Mouse (Mus musculus): ENCODE data around the gene Dnm3. TPM values are rescaled to one million over a fixed set of nuclear protein-coding genes. Genes with fewer than 3 reads are reported as not detected.

The Dnm3 gene
- polyA plus RNA-seq, 1 experiment from 2014 or later = 3.6 TPM

GRCm38 (mm10) chr1:162015247-162015862, 462.5 kb downstream of the Dnm3 start:
- H3K27ac ChIP-seq = peak overlapping the region; percentile 67
- H3K27me3 ChIP-seq (ENCODE audit: insufficient read depth, poor library complexity, severe bottlenecking) = no peaks in the 10 kb centered on the region
- no peaks in the 10 kb centered on the region for H3K9me3 ChIP-seq
- WGBS = 60% methylated on average over 8 of the region's 8 CpGs
- H3K4me1 ChIP-seq = peaks cover 44% of the 10 kb centered on the region
- DNase-seq (ENCODE audit: low spot score) = peak; percentile 33
- H3K36me3 ChIP-seq = no peaks in the 10 kb centered on the region
- H3K4me3 ChIP-seq = no peak overlapping the region

- H3K4me1 ChIP-seq = peaks cover 49% of the 10 kb centered on the region
- peak overlapping the region; percentile 76 for H3K27ac ChIP-seq
- no peaks in the 10 kb centered on the region for H3K9me3 ChIP-seq
- H3K4me3 ChIP-seq = no peak overlapping the region
- no peaks in the 10 kb centered on the region for H3K36me3 ChIP-seq
- no peak for DNase-seq (ENCODE audit: low spot score)
- no peaks in the 10 kb centered on the region for H3K27me3 ChIP-seq (ENCODE audit: insufficient read depth, poor library complexity, severe bottlenecking)
- 11% methylated on average over 4 of the region's 4 CpGs for WGBS
These were observed 464.3 kb downstream of the Dnm3 start for GRCm38 (mm10) chr1:162013561-162013960.

DNA sequence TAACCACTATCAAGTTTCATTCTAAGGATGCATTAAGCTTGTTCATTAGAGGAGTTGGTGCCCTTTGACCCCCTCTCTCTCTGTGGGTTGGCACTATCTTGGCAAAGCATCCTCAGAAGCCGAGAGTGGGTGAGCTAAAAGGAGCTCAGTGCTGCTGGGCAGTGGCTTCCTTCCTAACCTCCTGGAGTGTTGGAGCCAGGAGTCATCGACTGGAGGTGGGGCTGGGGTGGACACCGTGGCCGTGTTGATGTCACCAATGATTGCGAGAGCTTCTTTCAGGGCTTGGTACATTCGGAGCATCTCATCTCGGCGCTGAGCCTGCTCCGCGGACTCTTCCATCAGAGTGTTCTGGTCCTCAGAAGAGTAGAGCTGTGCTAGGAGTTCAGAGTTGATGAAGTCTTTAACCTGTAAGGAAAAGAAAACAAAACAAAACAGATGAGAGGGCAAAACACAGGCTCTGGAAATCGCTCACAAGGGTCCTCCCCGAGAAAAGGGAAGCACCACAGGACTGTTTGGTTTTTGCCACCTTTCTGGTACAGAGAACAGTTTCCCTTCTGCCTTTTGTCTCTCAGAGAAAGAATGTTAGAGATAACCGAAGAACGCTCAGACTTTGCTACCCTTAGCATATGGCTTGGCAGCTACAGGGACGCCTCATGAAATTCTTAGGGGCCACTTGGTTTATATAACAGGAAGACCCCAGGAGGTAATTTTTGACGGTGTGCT, 466.1 kb downstream of the Dnm3 start:
- no peaks in the 10 kb centered on the region for H3K9me3 ChIP-seq
- no peak overlapping the region; the same call in 1 of the 2 replicates for H3K4me3 ChIP-seq
- 39% methylated on average over 16 of the region's 16 CpGs for WGBS
- no peak for DNase-seq (ENCODE audit: low spot score)
- H3K36me3 ChIP-seq = no peaks in the 10 kb centered on the region
- H3K4me1 ChIP-seq = peaks cover 54% of the 10 kb centered on the region
- no peaks in the 10 kb centered on the region for H3K27me3 ChIP-seq (ENCODE audit: insufficient read depth, poor library complexity, severe bottlenecking)
- H3K27ac ChIP-seq = peak overlapping the region; percentile 63

GRCm38 (mm10) chr1:162009086-162009485, 468.7 kb downstream of the Dnm3 start:
- H3K27me3 ChIP-seq (ENCODE audit: insufficient read depth, poor library complexity, severe bottlenecking) = no peaks in the 10 kb centered on the region
- H3K36me3 ChIP-seq = no peaks in the 10 kb centered on the region
- no peak for DNase-seq (ENCODE audit: low spot score)
- no peaks in the 10 kb centered on the region for H3K9me3 ChIP-seq
- WGBS = 52% methylated on average over 8 of the region's 8 CpGs
- H3K4me1 ChIP-seq = peaks cover 50% of the 10 kb centered on the region
- H3K27ac ChIP-seq = peak overlapping the region; percentile 83
- no peak overlapping the region for H3K4me3 ChIP-seq

DNA sequence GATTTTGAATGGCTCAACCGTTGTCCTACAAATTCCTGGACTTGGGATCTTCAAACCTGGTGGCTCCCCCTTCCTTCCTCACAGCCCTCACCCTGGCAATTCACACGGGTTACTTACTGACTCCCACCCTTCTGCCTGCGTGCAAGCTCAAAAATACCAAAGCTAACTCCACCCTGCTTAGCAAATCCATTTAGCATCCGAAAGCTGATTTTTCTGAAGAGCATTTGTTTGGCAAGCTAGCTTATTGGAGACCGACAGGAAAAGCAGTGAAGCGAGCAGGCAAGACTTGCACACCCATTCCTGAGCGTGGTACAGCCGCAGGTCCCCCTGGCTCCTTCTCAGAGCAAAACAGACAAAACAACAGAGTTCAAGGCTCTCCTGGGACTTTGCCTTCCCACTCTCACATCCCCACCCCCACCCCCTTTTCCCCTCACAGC, 469.2 kb downstream of the Dnm3 start:
- Histone ChIP-seq H3K9me3 (no peaks in the 10 kb centered on the region), H3K4me1 (peaks cover 53% of the 10 kb centered on the region), H3K4me3 (no peak overlapping the region), H3K27ac (peak overlapping the region; percentile 83), H3K36me3 (no peaks in the 10 kb centered on the region), H3K27me3 (ENCODE audit: insufficient read depth, poor library complexity, severe bottlenecking) (no peaks in the 10 kb centered on the region)
- 44% methylated on average over 8 of the region's 8 CpGs for WGBS
- no peak for DNase-seq (ENCODE audit: low spot score)

GRCm38 (mm10) chr1:162008208-162008607, 469.6 kb downstream of the Dnm3 start:
- Histone ChIP-seq H3K36me3 (no peaks in the 10 kb centered on the region), H3K27me3 (ENCODE audit: insufficient read depth, poor library complexity, severe bottlenecking) (no peaks in the 10 kb centered on the region), H3K9me3 (no peaks in the 10 kb centered on the region), H3K4me3 (no peak overlapping the region), H3K27ac (peak overlapping the region; percentile 83), H3K4me1 (peaks cover 51% of the 10 kb centered on the region)
- no peak for DNase-seq (ENCODE audit: low spot score)
- 65% methylated on average over 4 of the region's 4 CpGs for WGBS

DNA sequence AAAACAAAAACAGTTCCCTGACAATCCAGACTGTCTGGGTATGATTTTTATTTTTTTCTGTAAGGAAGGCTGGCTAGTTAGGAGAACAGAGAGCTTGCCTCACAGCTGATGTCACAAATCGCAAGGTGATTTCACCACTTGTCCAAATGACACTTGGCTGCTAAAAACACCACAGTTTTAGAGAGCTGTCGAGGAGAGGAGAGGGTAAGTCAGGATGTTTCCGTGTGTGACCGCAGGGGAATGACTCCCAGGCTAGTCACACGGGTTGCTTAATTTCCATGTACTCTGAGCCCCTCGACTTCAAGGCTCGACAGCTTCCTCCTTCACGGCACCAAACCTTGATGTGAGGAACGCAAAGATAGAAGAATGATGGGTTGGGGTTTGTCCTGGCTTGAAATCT, 471.7 kb downstream of the Dnm3 start:
- no peaks in the 10 kb centered on the region for H3K36me3 ChIP-seq
- DNase-seq (ENCODE audit: low spot score) = no peak
- H3K9me3 ChIP-seq = no peaks in the 10 kb centered on the region
- no peak overlapping the region for H3K4me3 ChIP-seq
- WGBS = 62% methylated on average over 9 of the region's 9 CpGs
- H3K27ac ChIP-seq = peak overlapping the region; percentile 67; the same call in 1 of the 2 replicates
- H3K27me3 ChIP-seq (ENCODE audit: insufficient read depth, poor library complexity, severe bottlenecking) = no peaks in the 10 kb centered on the region
- peaks cover 40% of the 10 kb centered on the region for H3K4me1 ChIP-seq

GRCm38 (mm10) chr1:162004821-162005770, 472.7 kb downstream of the Dnm3 start:
- H3K4me1 ChIP-seq = peaks cover 45% of the 10 kb centered on the region
- no peak overlapping the region for H3K4me3 ChIP-seq
- no peak for DNase-seq (ENCODE audit: low spot score)
- no peaks in the 10 kb centered on the region for H3K9me3 ChIP-seq
- H3K27ac ChIP-seq = peak overlapping the region; percentile 83
- no peaks in the 10 kb centered on the region for H3K36me3 ChIP-seq
- no peaks in the 10 kb centered on the region for H3K27me3 ChIP-seq (ENCODE audit: insufficient read depth, poor library complexity, severe bottlenecking)
- 63% methylated on average over 23 of the region's 23 CpGs for WGBS

GRCm38 (mm10) chr1:162004518-162004780, 473.4 kb downstream of the Dnm3 start:
- H3K9me3 ChIP-seq = no peaks in the 10 kb centered on the region
- WGBS = 38% methylated on average over 7 of the region's 7 CpGs
- H3K27me3 ChIP-seq (ENCODE audit: insufficient read depth, poor library complexity, severe bottlenecking) = no peaks in the 10 kb centered on the region
- peak overlapping the region; percentile 83 for H3K27ac ChIP-seq
- no peak overlapping the region for H3K4me3 ChIP-seq
- H3K36me3 ChIP-seq = no peaks in the 10 kb centered on the region
- no peak for DNase-seq (ENCODE audit: low spot score)
- H3K4me1 ChIP-seq = peaks cover 47% of the 10 kb centered on the region

DNA sequence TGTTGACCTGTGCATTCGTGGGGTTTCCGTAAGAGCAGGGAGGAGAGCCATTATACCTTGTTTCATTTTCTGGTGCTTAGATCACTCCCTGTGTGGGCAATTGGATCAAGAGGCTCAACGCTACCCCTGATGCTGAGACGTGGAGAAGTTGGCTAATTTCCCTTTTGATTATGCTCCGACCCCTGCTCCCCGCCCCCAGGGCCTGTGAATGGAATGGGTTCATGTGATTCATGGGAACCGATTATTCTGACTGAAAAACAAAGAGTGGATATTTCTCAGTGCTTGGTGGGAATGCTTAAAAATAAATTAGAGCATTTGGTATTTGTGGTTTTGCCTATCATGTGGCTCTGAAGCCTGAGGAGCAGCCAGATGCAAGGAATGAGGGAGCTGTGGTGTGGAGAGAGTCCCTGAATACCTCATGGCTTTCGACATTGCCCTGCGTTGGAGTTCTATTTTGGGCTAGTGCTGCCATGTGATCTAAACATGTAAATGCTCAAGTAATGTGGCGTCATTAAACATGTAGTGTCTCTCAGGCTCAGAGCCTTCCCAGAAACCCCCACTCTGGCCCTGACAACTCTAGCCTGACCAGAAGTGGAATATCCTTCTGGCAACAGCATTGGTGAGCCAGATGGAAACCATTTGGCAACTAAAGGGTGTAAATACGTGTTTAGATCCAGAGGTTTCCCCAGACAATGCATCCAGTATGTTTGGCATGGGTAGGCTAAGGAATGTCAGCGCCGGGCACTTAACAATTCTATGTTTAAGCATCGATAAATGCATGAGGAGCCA, 473.9 kb downstream of the Dnm3 start:
- DNase-seq (ENCODE audit: low spot score) = no peak
- H3K9me3 ChIP-seq = no peaks in the 10 kb centered on the region
- peak overlapping the region; percentile 83 for H3K27ac ChIP-seq
- peaks cover 46% of the 10 kb centered on the region for H3K4me1 ChIP-seq
- 62% methylated on average over 14 of the region's 14 CpGs for WGBS
- H3K27me3 ChIP-seq (ENCODE audit: insufficient read depth, poor library complexity, severe bottlenecking) = no peaks in the 10 kb centered on the region
- H3K4me3 ChIP-seq = no peak overlapping the region
- no peaks in the 10 kb centered on the region for H3K36me3 ChIP-seq

GRCm38 (mm10) chr1:162001328-162001727, 476.5 kb downstream of the Dnm3 start:
- Histone ChIP-seq H3K4me1 (peaks cover 40% of the 10 kb centered on the region), H3K27ac (peak overlapping the region; percentile 22), H3K27me3 (ENCODE audit: insufficient read depth, poor library complexity, severe bottlenecking) (no peaks in the 10 kb centered on the region), H3K36me3 (no peaks in the 10 kb centered on the region), H3K9me3 (no peaks in the 10 kb centered on the region), H3K4me3 (no peak overlapping the region)
- WGBS = 87% methylated on average over 8 of the region's 8 CpGs
- no peak for DNase-seq (ENCODE audit: low spot score)

DNA sequence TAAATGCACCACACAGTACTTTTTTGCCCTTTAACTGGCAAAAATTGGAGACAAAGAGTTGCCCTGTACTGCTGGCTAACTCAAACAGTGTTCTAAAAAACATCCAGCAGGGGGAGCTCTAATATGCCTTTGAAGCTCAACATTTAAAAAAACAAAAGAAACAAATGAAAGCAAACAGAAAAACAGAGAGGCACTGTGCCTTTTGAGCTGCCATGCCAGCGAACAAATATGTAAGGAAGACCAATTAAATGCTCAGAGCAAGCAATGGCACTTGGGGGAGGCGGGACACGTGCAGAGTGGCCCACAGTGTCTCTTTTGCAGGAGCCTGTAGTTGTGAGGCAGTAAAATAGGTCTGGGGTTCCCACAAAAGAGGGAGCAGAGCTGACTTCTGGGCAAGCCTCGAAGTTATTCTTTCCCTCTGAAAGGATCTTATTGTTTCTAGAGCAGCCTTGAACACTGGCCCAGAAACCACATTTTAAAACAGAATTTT, 477.9 kb downstream of the Dnm3 start:
- WGBS = 6% methylated on average over 4 of the region's 4 CpGs

More for the DNA sequence above, 477.9 kb downstream of the Dnm3 start:
- peak overlapping the region; percentile 29; the same call in 1 of the 2 replicates for H3K4me3 ChIP-seq
- peaks cover 36% of the 10 kb centered on the region for H3K4me1 ChIP-seq
- H3K27me3 ChIP-seq (ENCODE audit: insufficient read depth, poor library complexity, severe bottlenecking) = no peaks in the 10 kb centered on the region
- H3K36me3 ChIP-seq = no peaks in the 10 kb centered on the region
- no peak for DNase-seq (ENCODE audit: low spot score)
- H3K27ac ChIP-seq = peak overlapping the region; percentile 84
- no peaks in the 10 kb centered on the region for H3K9me3 ChIP-seq

Data from heart, embryonic 10.5 days (tissue).